Mouse (Mus musculus): ENCODE results near the gene Sppl3. TPM values are rescaled to one million over a fixed set of nuclear protein-coding genes. Genes with fewer than 3 reads are reported as not detected.

The Sppl3 gene
- total RNA-seq, 2 experiments from 2014 or later: 84.7 to 85.9 TPM

- no peak for DNase-seq (ENCODE audit: extremely low spot score in 1 of 2, low spot score in 1 of 2)
Measured at GRCm38 (mm10) chr5:115145976-115146746, 135.2 kb downstream of the Sppl3 start.

- no peak for DNase-seq (ENCODE audit: extremely low spot score in 1 of 2, low spot score in 1 of 2)
Measured at GRCm38 (mm10) chr5:115146747-115147130, 135.8 kb downstream of the Sppl3 start.

GRCm38 (mm10) chr5:115147388-115147787 is 136.5 kb downstream of the Sppl3 start:
- no peak for DNase-seq (ENCODE audit: extremely low spot score in 1 of 2, low spot score in 1 of 2)

- no peak for DNase-seq (ENCODE audit: extremely low spot score in 1 of 2, low spot score in 1 of 2)
Measured at GRCm38 (mm10) chr5:115148378-115148777, 137.4 kb downstream of the Sppl3 start.

Other genes starting within 250 kb of the Sppl3 start
- 10 to 100 TPM; 41.1 to 43.1 TPM for gene Ankrd13a, start 236.5 kb upstream of the Sppl3 start, total RNA-seq (2021)
- 10 to 100 TPM; 35.9 to 47.2 TPM for gene Git2, start 235.6 kb upstream of the Sppl3 start, total RNA-seq (2021)
- 100 to 1,000 TPM; 162 to 172 TPM for gene 1500011B03Rik, start 187.7 kb upstream of the Sppl3 start, total RNA-seq (2021)
- not detected for gene 4930519G04Rik, start 157.5 kb upstream of the Sppl3 start, total RNA-seq (2021)
- under 1 TPM; 0.75 to 0.84 TPM for gene Gm9936, start 152.5 kb upstream of the Sppl3 start, total RNA-seq (2021)
- 1 to 10 TPM; 1.8 to 1.9 TPM for gene Oasl2, start 114.2 kb upstream of the Sppl3 start, total RNA-seq (2021)
- gene Oasl1, start 87.9 kb upstream of the Sppl3 start, total RNA-seq (2021): not detected
- gene 2210016L21Rik, start 69.0 kb upstream of the Sppl3 start, total RNA-seq (2021): 100 to 1,000 TPM; 209 to 211 TPM
- gene Hnf1a, start 40.0 kb upstream of the Sppl3 start, total RNA-seq (2021): not detected
- gene Gm10401, start 87.2 kb downstream of the Sppl3 start, total RNA-seq (2021): not detected
- 1 to 10 TPM; 8.0 to 8.1 TPM for gene Acads, start 108.2 kb downstream of the Sppl3 start, total RNA-seq (2021)
- 10 to 100 TPM; 26.8 to 30.9 TPM for gene Unc119b, start 123.8 kb downstream of the Sppl3 start, total RNA-seq (2021)
- 10 to 100 TPM; 75.6 to 86.5 TPM for gene Mlec, start 147.0 kb downstream of the Sppl3 start, total RNA-seq (2021)
- 100 to 1,000 TPM; 118 to 121 TPM for gene Cabp1, start 183.2 kb downstream of the Sppl3 start, total RNA-seq (2021)
- gene Pop5, start 224.7 kb downstream of the Sppl3 start, total RNA-seq (2021): 100 to 1,000 TPM in 1 of 2 experiments, 10 to 100 TPM in 1; 83.7 to 108 TPM